Mouse (Mus musculus) embryonic fibroblast, embryonic 13.5 days (primary cell): Measurements from ENCODE around the gene Rragd.

ENCODE experiments used
- CTCF ChIP-seq: IDR thresholded peaks from 2 replicates; pipeline ENCODE4 v1.5.1; 2011; ENCODE audit warnings: mild to moderate bottlenecking, control low read depth, low read length, moderate library complexity, borderline replicate concordance; ENCODE audit not compliant: insufficient read depth
- POLR2A ChIP-seq: IDR thresholded peaks from 2 replicates; pipeline ENCODE4 v1.6.1; 2011; ENCODE audit warnings: low read depth, mild to moderate bottlenecking, control low read depth, low read length, moderate library complexity

GRCm38 (mm10) chr4:32951035-32951940 lies 31.5 kb upstream of the Rragd start:
- TF ChIP-seq CTCF (no peak), POLR2A (no peak)
